Comparison of ENCODE assay signal across 11 mouse cellular contexts in genomic region chr11:100843070-100843669, GRCm38 (mm10).
"Had no signal": no experiment of that assay in that cellular context is flagged by ENCODE, and none has a peak within 500 bp of the region (broad histone marks: within the 10 kb centered on the region; RNA-seq: fewer than 3 reads in every experiment).

No protein-coding gene starts in this region.

- H3K4me3 ChIP-seq: kidney, embryonic 15.5 days; limb, embryonic 13.5 days; midbrain, embryonic 13.5 days; myocyte; neural tube, embryonic 12.5 days had no signal

- H3K4me2 ChIP-seq: kidney, embryonic 15.5 days; limb, embryonic 13.5 days; liver, embryonic 11.5 days; midbrain, embryonic 13.5 days; neural tube, embryonic 12.5 days had no signal

- ATAC-seq: midbrain, embryonic 13.5 days had no signal

- H3K27ac ChIP-seq: kidney, embryonic 15.5 days; limb, embryonic 13.5 days; midbrain, embryonic 13.5 days; neural tube, embryonic 12.5 days had no signal

- H3K9me3 ChIP-seq: kidney, embryonic 15.5 days; limb, embryonic 13.5 days; midbrain, embryonic 13.5 days; neural tube, embryonic 12.5 days had no signal

- H3K4me1 ChIP-seq: neural tube, embryonic 12.5 days had no signal

- H3K9ac ChIP-seq: kidney, embryonic 15.5 days; limb, embryonic 13.5 days; midbrain, embryonic 13.5 days; neural tube, embryonic 12.5 days had no signal

- H3K36me3 ChIP-seq: kidney, embryonic 15.5 days; limb, embryonic 13.5 days; midbrain, embryonic 13.5 days; neural tube, embryonic 12.5 days had no signal

- H3K27me3 ChIP-seq: kidney, embryonic 15.5 days; limb, embryonic 13.5 days; midbrain, embryonic 13.5 days; neural tube, embryonic 12.5 days had no signal

- DNase-seq: kidney, adult 2 months; kidney, postnatal 14 days; left cerebral cortex, postnatal 4 days; lung, adult 18-20 months; thymus, adult 18-20 months had no signal
